Mouse (Mus musculus): ENCODE measurements at regions not wholly inside any gene's neighbourhood (a gene's known extent, or its start where the extent isn't known, plus 50 kb on each side); places are given as distances from the start of the nearest gene placed in this dataset.

GRCm38 (mm10) chr4:10774557-10775215, 99.6 kb upstream of the 2610301B20Rik start:
- peak; percentile 37 for DNase-seq

- DNase-seq = no peak
Measured at GRCm38 (mm10) chr4:10786701-10787100, 87.6 kb upstream of the 2610301B20Rik start.

GRCm38 (mm10) chr4:10788306-10788705, 86.0 kb upstream of the 2610301B20Rik start:
- no peak for DNase-seq

GRCm38 (mm10) chr4:10789141-10789540, 85.2 kb upstream of the 2610301B20Rik start:
- no peak for DNase-seq

GRCm38 (mm10) chr4:10792628-10793027, 81.7 kb upstream of the 2610301B20Rik start:
- DNase-seq = no peak

GRCm38 (mm10) chr4:10794471-10794870, 79.8 kb upstream of the 2610301B20Rik start:
- no peak for DNase-seq

- DNase-seq = no peak
Measured at GRCm38 (mm10) chr4:10800780-10801553, 73.3 kb upstream of the 2610301B20Rik start.

GRCm38 (mm10) chr4:10804735-10805134, 69.6 kb upstream of the 2610301B20Rik start:
- no peak for DNase-seq

GRCm38 (mm10) chr4:10807260-10807659, 67.0 kb upstream of the 2610301B20Rik start:
- DNase-seq = no peak

GRCm38 (mm10) chr4:10812931-10813330, 61.4 kb upstream of the 2610301B20Rik start:
- no peak for DNase-seq

Data from gastrocnemius, postnatal 10 days (tissue).